In the genomic region with DNA sequence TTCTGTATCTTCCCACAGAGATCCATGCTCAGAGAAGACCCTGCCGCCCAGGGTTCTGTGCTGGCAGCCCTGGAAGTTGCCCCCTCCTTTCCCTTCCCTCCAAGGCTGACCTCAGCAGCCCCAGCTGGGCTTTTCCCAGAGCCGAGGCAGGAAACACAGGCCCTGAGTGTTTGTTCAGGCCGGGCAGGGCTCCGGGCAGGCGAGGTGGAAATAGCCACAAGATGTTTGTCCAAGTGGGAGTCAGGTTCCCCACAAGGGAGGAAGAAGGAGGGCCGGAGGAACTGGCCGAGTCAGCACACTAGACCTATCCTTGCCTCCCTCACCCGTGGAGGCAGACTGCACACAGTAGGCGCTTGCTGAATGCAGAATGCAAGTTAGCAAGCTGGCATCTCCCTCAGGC, we compare ENCODE assay signal across 9 mouse cellular contexts. TPM values are rescaled to one million over a fixed set of nuclear protein-coding genes. Genes with fewer than 3 reads are reported as not detected.
A peak's percentile ranks its signal among the peaks of the same experiment; 100 is the strongest.
DNase-seq lines count a peak whose midpoint lies in the region; ATAC-seq lines count a peak whose summit lies in the region.
"Had no signal": no experiment of that assay in that cellular context is flagged by ENCODE, and none has a peak within 500 bp of the region (broad histone marks: within the 10 kb centered on the region; RNA-seq: fewer than 3 reads in every experiment).

No protein-coding gene starts in this region.

- no peak for DNase-seq in hindbrain, embryonic 10.5 days (ENCODE audit: low spot score)
- DNase-seq in adrenal gland, adult 18-20 months (ENCODE audit: low spot score in 2 of 2) = peak; percentile 28 to 47
- DNase-seq in gastrocnemius, postnatal 4 days (ENCODE audit: low spot score in 2 of 2) = peak; percentile 44 to 61
- DNase-seq in lung, postnatal 36 days = peak; percentile 91
- DNase-seq in right cerebral cortex, adult 18-20 months = no peak

- H3K4me1 ChIP-seq in hindbrain, embryonic 10.5 days (replicated peaks) = peaks cover 57% of the 10 kb centered on the region
- peaks cover 16% of the 10 kb centered on the region for H3K4me1 ChIP-seq in hindbrain, embryonic 12.5 days
- peaks cover 60% of the 10 kb centered on the region for H3K4me1 ChIP-seq in kidney, embryonic 15.5 days

- H3K4me2 ChIP-seq in hindbrain, embryonic 12.5 days (replicated peaks) = no peak overlapping the region
- H3K4me2 ChIP-seq in kidney, embryonic 15.5 days = no peak overlapping the region

- 35% methylated on average over 9 of the region's 9 CpGs for WGBS in hindbrain, embryonic 10.5 days
- WGBS in hindbrain, embryonic 12.5 days = 40% methylated on average over 9 of the region's 9 CpGs
- 15% methylated on average over 9 of the region's 9 CpGs for WGBS in kidney, embryonic 15.5 days

- no peak for ATAC-seq in hindbrain, embryonic 12.5 days (ENCODE audit: low FRiP score)
- ATAC-seq in kidney, embryonic 15.5 days (replicated peaks; ENCODE audit: low FRiP score) = peak; percentile 47
- ATAC-seq in megakaryocyte progenitor cell, adult 5-6 weeks (replicated peaks; ENCODE audit: poor library complexity) = no peak

- H3K36me3 ChIP-seq in hindbrain, embryonic 10.5 days = no peaks in the 10 kb centered on the region
- no peaks in the 10 kb centered on the region for H3K36me3 ChIP-seq in hindbrain, embryonic 12.5 days
- no peaks in the 10 kb centered on the region for H3K36me3 ChIP-seq in kidney, embryonic 15.5 days

- H3K27ac ChIP-seq in hindbrain, embryonic 10.5 days = peak overlapping the region; percentile 50
- H3K27ac ChIP-seq in hindbrain, embryonic 12.5 days = no peak overlapping the region
- H3K27ac ChIP-seq in kidney, embryonic 15.5 days = peak overlapping the region; percentile 92

- no peak overlapping the region for H3K4me3 ChIP-seq in hindbrain, embryonic 10.5 days
- H3K4me3 ChIP-seq in hindbrain, embryonic 12.5 days = no peak overlapping the region
- H3K4me3 ChIP-seq in kidney, embryonic 15.5 days (replicated peaks) = no peak overlapping the region
- H3K4me3 ChIP-seq: erythroblast, embryonic 14.5 days had no signal

- no peaks in the 10 kb centered on the region for H3K9me3 ChIP-seq in hindbrain, embryonic 10.5 days
- no peaks in the 10 kb centered on the region for H3K9me3 ChIP-seq in hindbrain, embryonic 12.5 days (replicated peaks)
- no peaks in the 10 kb centered on the region for H3K9me3 ChIP-seq in kidney, embryonic 15.5 days (replicated peaks)

- peaks cover 18% of the 10 kb centered on the region; the same call in 1 of the 2 replicates for H3K27me3 ChIP-seq in hindbrain, embryonic 10.5 days (ENCODE audit: insufficient read depth, poor library complexity, severe bottlenecking)
- H3K27me3 ChIP-seq in hindbrain, embryonic 12.5 days = peaks cover 4% of the 10 kb centered on the region
- no peaks in the 10 kb centered on the region for H3K27me3 ChIP-seq in kidney, embryonic 15.5 days

- H3K9ac ChIP-seq in hindbrain, embryonic 12.5 days = no peak overlapping the region
- H3K9ac ChIP-seq in kidney, embryonic 15.5 days = no peak overlapping the region; the same call in 1 of the 2 replicates

RNA-seq across cellular contexts. Expression of gene Plxnd1, which starts 11.9 kb away (rescaled TPM):
- 24.6 and 28.5 TPM in 2 replicates for polyA plus RNA-seq in hindbrain, embryonic 10.5 days (2016; fragmentation: Nextera tagmentation; extraction: Ambion mirVana)
- 21.9 and 24.5 TPM in 2 replicates for polyA plus RNA-seq in hindbrain, embryonic 12.5 days (2016; fragmentation: Nextera tagmentation; extraction: Ambion mirVana)
- total RNA-seq in adrenal gland, adult 18-20 months (2021) = 100 to 1,000 TPM; 116 to 135 TPM
- 100 to 1,000 TPM; 125 to 133 TPM for total RNA-seq in gastrocnemius, postnatal 4 days (2021)
- 47.3 and 52.7 TPM in 2 replicates for polyA plus RNA-seq in kidney, embryonic 15.5 days (2015; fragmentation: Nextera tagmentation; extraction: Ambion mirVana)
- 51.5 and 70.9 TPM in 2 replicates for total RNA-seq in megakaryocyte progenitor cell, adult 5-6 weeks (2015)
- 33.9 and 43.9 TPM in 2 replicates for total RNA-seq in megakaryocyte progenitor cell, adult 5-6 weeks (2017)

Comparison
In these comparisons a context has a peak if more than half of its experiments do, and no peak if none do; other contexts are left out.
1. DNase-seq: peak in adrenal gland, adult 18-20 months (2 of 2), gastrocnemius, postnatal 4 days (2 of 2) and lung, postnatal 36 days (single experiment); none in hindbrain, embryonic 10.5 days (single experiment) and right cerebral cortex, adult 18-20 months (single experiment).